Mouse (Mus musculus): Measurements from ENCODE around the gene Gm28230. TPM values are rescaled to one million over a fixed set of nuclear protein-coding genes. Genes with fewer than 3 reads are reported as not detected.

Gm28230 gene
- total and polyA plus RNA-seq, 3 experiments: 0.89 to 1.7 (median 1.1) TPM

- H3K27me3 ChIP-seq (replicated peaks): no peaks in the 10 kb centered on the region
- no peaks in the 10 kb centered on the region for H3K4me1 ChIP-seq (ENCODE audit: control insufficient read depth in 1 of 2, insufficient read depth in 2 of 2)
- H3K4me2 ChIP-seq (ENCODE audit: insufficient read depth, low read depth, poor library complexity, severe bottlenecking): no peak overlapping the region
- TF ChIP-seq POLR2AphosphoS2 (IDR thresholded peaks at IDR 0.05; ENCODE audit: low read depth, low read length) (no peak), JUND (conservative IDR thresholded peaks at IDR 0.05; ENCODE audit: low read depth, low read length) (no peak), CHD1 (IDR thresholded peaks at IDR 0.05; ENCODE audit: low read depth, low read length) (no peak), UBTF (IDR thresholded peaks at IDR 0.05; ENCODE audit: low read depth, low read length) (no peak), GABPA (IDR thresholded peaks at IDR 0.05; ENCODE audit: insufficient replicate concordance, low read depth, low read length) (no peak), MEF2A (IDR thresholded peaks at IDR 0.05; ENCODE audit: borderline replicate concordance, low read depth, low read length) (no peak), MXI1 (IDR thresholded peaks at IDR 0.05; ENCODE audit: low read depth, low read length) (no peak)
- dilution Hi-C loops (cut with MboI; ENCODE audit: extremely low pct_ligation_motif_present, extremely low pct_unique_long_range_greater_than_20kb, low sequenced_read_pairs) (no loop called here), in situ Hi-C loops (cut with MboI; ENCODE audit: low pct_ligation_motif_present, low pct_unique_long_range_greater_than_20kb, low sequenced_read_pairs) (loop anchor here (10.0 to 25.0 kb wide), 2 partner anchors 453 to 620 kb away; no protein-coding TSS in a partner anchor)
- H3K27ac ChIP-seq (ENCODE audit: insufficient read depth, low read depth): no peak overlapping the region
- H3K36me3 ChIP-seq (replicated peaks in 1 of 2; ENCODE audit: control insufficient read depth in 1 of 2, insufficient read depth in 1 of 2, low read length in 1 of 2): no peaks in the 10 kb centered on the region
- H3K9me3 ChIP-seq (replicated peaks; ENCODE audit: low read length): peaks cover 15% of the 10 kb centered on the region
- no peak for DNase-seq (ENCODE audit: extremely low read depth)
- H3K9ac ChIP-seq (ENCODE audit: insufficient read depth, low read depth): no peak overlapping the region
- no peaks in the 10 kb centered on the region for H3K79me2 ChIP-seq (replicated peaks; ENCODE audit: control insufficient read depth, extremely low read depth, insufficient read depth, poor library complexity, severe bottlenecking)
- H3K4me3 ChIP-seq (replicated peaks in 1 of 3; ENCODE audit: low read depth in 2 of 3, low read length in 2 of 3, poor library complexity in 1 of 3): no peak overlapping the region
Measured at GRCm38 (mm10) chr2:74691995-74692807, 34.3 kb upstream of the Gm28230 start.

GRCm38 (mm10) chr2:74692808-74693431, 33.6 kb upstream of the Gm28230 start:
- Histone ChIP-seq H3K4me2 (ENCODE audit: insufficient read depth, low read depth, poor library complexity, severe bottlenecking) (no peak overlapping the region), H3K79me2 (replicated peaks; ENCODE audit: control insufficient read depth, extremely low read depth, insufficient read depth, poor library complexity, severe bottlenecking) (no peaks in the 10 kb centered on the region), H3K27ac (ENCODE audit: insufficient read depth, low read depth) (no peak overlapping the region), H3K27me3 (replicated peaks) (no peaks in the 10 kb centered on the region), H3K4me1 (ENCODE audit: control insufficient read depth in 1 of 2, insufficient read depth in 2 of 2) (no peaks in the 10 kb centered on the region), H3K4me3 (replicated peaks in 1 of 3; ENCODE audit: low read depth in 2 of 3, low read length in 2 of 3, poor library complexity in 1 of 3) (no peak overlapping the region), H3K9ac (ENCODE audit: insufficient read depth, low read depth) (no peak overlapping the region), H3K36me3 (replicated peaks in 1 of 2; ENCODE audit: control insufficient read depth in 1 of 2, insufficient read depth in 1 of 2, low read length in 1 of 2) (no peaks in the 10 kb centered on the region), H3K9me3 (replicated peaks; ENCODE audit: low read length) (peaks cover 15% of the 10 kb centered on the region)
- no peak for DNase-seq (ENCODE audit: extremely low read depth)
- dilution Hi-C loops (cut with MboI; ENCODE audit: extremely low pct_ligation_motif_present, extremely low pct_unique_long_range_greater_than_20kb, low sequenced_read_pairs): no loop called here
- TF ChIP-seq RCOR1 (conservative IDR thresholded peaks at IDR 0.05; ENCODE audit: low read depth, low read length) (no peak), USF1 (IDR thresholded peaks at IDR 0.05; ENCODE audit: low read depth, low read length) (no peak), JUN (IDR thresholded peaks at IDR 0.05; ENCODE audit: insufficient read depth, low read depth, low read length) (no peak), ZC3H11A (IDR thresholded peaks at IDR 0.05; ENCODE audit: low read depth, low read length) (no peak), ZKSCAN1 (IDR thresholded peaks at IDR 0.05; ENCODE audit: borderline replicate concordance, low read depth, low read length) (no peak), NRF1 (IDR thresholded peaks at IDR 0.05; ENCODE audit: low read depth, low read length) (no peak), NELFE (IDR thresholded peaks at IDR 0.05; ENCODE audit: low read depth, low read length) (no peak), TCF12 (IDR thresholded peaks at IDR 0.05; ENCODE audit: low read depth, low read length) (no peak), CHD2 (IDR thresholded peaks at IDR 0.05; ENCODE audit: low read length) (no peak), MYC (IDR thresholded peaks at IDR 0.05; ENCODE audit: low read depth, low read length) (no peak), PAX5 (IDR thresholded peaks at IDR 0.05; ENCODE audit: low read length) (no peak), E2F4 (IDR thresholded peaks at IDR 0.05; ENCODE audit: insufficient replicate concordance, low read depth, low read length) (no peak), RAD21 (IDR thresholded peaks at IDR 0.05; ENCODE audit: low read depth, low read length) (no peak), KAT2A (IDR thresholded peaks at IDR 0.05; ENCODE audit: insufficient replicate concordance, low read length) (no peak), JUND (conservative IDR thresholded peaks at IDR 0.05; ENCODE audit: low read depth, low read length) (no peak), HCFC1 (IDR thresholded peaks at IDR 0.05; ENCODE audit: low read depth, low read length) (no peak), GABPA (IDR thresholded peaks at IDR 0.05; ENCODE audit: insufficient replicate concordance, low read depth, low read length) (no peak), CHD1 (IDR thresholded peaks at IDR 0.05; ENCODE audit: low read depth, low read length) (no peak)
- in situ Hi-C loops (cut with MboI; ENCODE audit: low pct_ligation_motif_present, low pct_unique_long_range_greater_than_20kb, low sequenced_read_pairs): loop anchor here (10.0 to 25.0 kb wide), 2 partner anchors 452 to 619 kb away; no protein-coding TSS in a partner anchor
